Comparison of ENCODE assay signal across 31 mouse cellular contexts in genomic region chr4:109472566-109472965, GRCm38 (mm10). TPM values are rescaled to one million over a fixed set of nuclear protein-coding genes. Genes with fewer than 3 reads are reported as not detected.
DNase-seq lines count a peak whose midpoint lies in the region; ATAC-seq lines count a peak whose summit lies in the region.
"Had no signal": no experiment of that assay in that cellular context is flagged by ENCODE, and none has a peak within 500 bp of the region (broad histone marks: within the 10 kb centered on the region; RNA-seq: fewer than 3 reads in every experiment).

No protein-coding gene starts in this region.

- no peak overlapping the region for H3K9ac ChIP-seq in heart, embryonic 11.5 days (ENCODE audit: low read depth, low read length)
- H3K9ac ChIP-seq: embryonic facial prominence, embryonic 15.5 days; forebrain, postnatal 0 days; heart, embryonic 15.5 days; hindbrain, embryonic 14.5 days; midbrain, embryonic 12.5 days had no signal

- peaks cover 61% of the 10 kb centered on the region for H3K36me3 ChIP-seq in erythroblast, embryonic 14.5 days (ENCODE audit: control insufficient read depth)
- peaks cover 41% of the 10 kb centered on the region for H3K36me3 ChIP-seq in megakaryocyte, embryonic 14.5 days (replicated peaks; ENCODE audit: low read length)
- H3K36me3 ChIP-seq in forebrain, embryonic 10.5 days (replicated peaks) = peaks cover 16% of the 10 kb centered on the region
- 0 out of 2 replicates have a peak, but pooled peaks cover 4% of the 10 kb centered on the region for H3K36me3 ChIP-seq in heart, embryonic 11.5 days (ENCODE audit: control insufficient read depth, insufficient read depth, low read length)

- H3K4me1 ChIP-seq in erythroblast, embryonic 14.5 days (ENCODE audit: control insufficient read depth) = peaks cover 82% of the 10 kb centered on the region
- H3K4me1 ChIP-seq in megakaryocyte, embryonic 14.5 days = peaks cover 65% of the 10 kb centered on the region
- H3K4me1 ChIP-seq in forebrain, embryonic 10.5 days = peaks cover 12% of the 10 kb centered on the region
- H3K4me1 ChIP-seq in heart, embryonic 11.5 days (ENCODE audit: control insufficient read depth, insufficient read depth, low read length) = peaks cover 5% of the 10 kb centered on the region; the same call in 1 of the 2 replicates

- H3K9me3 ChIP-seq in erythroblast, embryonic 14.5 days (ENCODE audit: control insufficient read depth, low read length) = no peaks in the 10 kb centered on the region
- H3K9me3 ChIP-seq in megakaryocyte, embryonic 14.5 days = no peaks in the 10 kb centered on the region
- no peaks in the 10 kb centered on the region for H3K9me3 ChIP-seq in forebrain, embryonic 10.5 days
- no peaks in the 10 kb centered on the region for H3K9me3 ChIP-seq in heart, embryonic 11.5 days (replicated peaks; ENCODE audit: control insufficient read depth, low read length)
- H3K9me3 ChIP-seq: embryonic facial prominence, embryonic 15.5 days; heart, embryonic 15.5 days; limb, embryonic 10.5 days; midbrain, embryonic 12.5 days had no signal

- WGBS in forebrain, embryonic 10.5 days = 95% methylated on average over 3 of the region's 3 CpGs
- 85% methylated on average over 3 of the region's 3 CpGs for WGBS in heart, embryonic 11.5 days (ENCODE audit: insufficient replicate concordance)

- no peak for ATAC-seq in erythroblast, adult 5-6 weeks (replicated peaks; ENCODE audit: low FRiP score, poor library complexity, severe bottlenecking)
- ATAC-seq in megakaryocyte, adult 5-6 weeks (ENCODE audit: poor library complexity, severe bottlenecking) = no peak
- ATAC-seq in heart, embryonic 11.5 days (replicated peaks; ENCODE audit: insufficient number of reproducible peaks, low FRiP score, low TSS enrichment) = no peak
- ATAC-seq: forebrain, postnatal 0 days; inflammation-experienced regulatory T-cells, adult 6 months had no signal

- no peak overlapping the region for H3K4me2 ChIP-seq in heart, embryonic 11.5 days
- H3K4me2 ChIP-seq: embryonic facial prominence, embryonic 15.5 days; heart, embryonic 15.5 days; hindbrain, embryonic 14.5 days; midbrain, embryonic 12.5 days had no signal

- H3K4me3 ChIP-seq in erythroblast, embryonic 14.5 days (replicated peaks) = peak overlapping the region; percentile 78
- peak overlapping the region; percentile 77 for H3K4me3 ChIP-seq in megakaryocyte, embryonic 14.5 days (replicated peaks)
- H3K4me3 ChIP-seq in forebrain, embryonic 10.5 days = no peak overlapping the region
- H3K4me3 ChIP-seq in heart, embryonic 11.5 days (ENCODE audit: low read depth, low read length) = no peak overlapping the region
- H3K4me3 ChIP-seq: embryonic facial prominence, embryonic 15.5 days; heart, embryonic 15.5 days; limb, embryonic 10.5 days; midbrain, embryonic 12.5 days had no signal

- peak; percentile 12 to 32 for DNase-seq in kidney, adult 8-10 months
- no peak for DNase-seq in kidney, postnatal 4 days
- DNase-seq in forebrain, embryonic 10.5 days (ENCODE audit: extremely low spot score, low spot score) = no peak
- DNase-seq: adrenal gland, postnatal 14 days; cerebellum, adult 9-10 months; forebrain, postnatal 0 days; gastrocnemius, postnatal 36 days; heart, postnatal 36 days; lung, adult 18-20 months; lung, postnatal 10 days; thymus, adult 2 months; thymus, postnatal 4 days had no signal

- H3K27ac ChIP-seq in forebrain, embryonic 10.5 days = no peak overlapping the region
- no peak overlapping the region for H3K27ac ChIP-seq in heart, embryonic 11.5 days (ENCODE audit: low read depth, low read length)
- H3K27ac ChIP-seq: embryonic facial prominence, embryonic 15.5 days; heart, embryonic 15.5 days; hindbrain, embryonic 14.5 days; limb, embryonic 10.5 days; midbrain, embryonic 12.5 days had no signal

- peaks cover 1% of the 10 kb centered on the region for H3K27me3 ChIP-seq in erythroblast, embryonic 14.5 days (ENCODE audit: control insufficient read depth)
- H3K27me3 ChIP-seq in megakaryocyte, embryonic 14.5 days (replicated peaks) = no peaks in the 10 kb centered on the region
- H3K27me3 ChIP-seq in forebrain, embryonic 10.5 days (ENCODE audit: poor library complexity, severe bottlenecking) = no peaks in the 10 kb centered on the region
- H3K27me3 ChIP-seq in heart, embryonic 11.5 days (ENCODE audit: control insufficient read depth, insufficient read depth, low read length) = no peaks in the 10 kb centered on the region
- H3K27me3 ChIP-seq: embryonic facial prominence, embryonic 15.5 days; heart, embryonic 15.5 days; midbrain, embryonic 12.5 days had no signal

RNA-seq across cellular contexts. Expression of gene Rnf11, which starts 12.0 kb away (rescaled TPM):
- polyA plus RNA-seq in erythroblast, embryonic 14.5 days (2012) = 23.6 and 24.5 TPM in 2 replicates
- total RNA-seq in erythroblast, adult 5-6 weeks (2015; ENCODE audit: low replicate concordance) = 174 and 177 TPM in 2 replicates
- total RNA-seq in erythroblast, adult 5-6 weeks (2017; ENCODE audit: low replicate concordance) = 241 and 315 TPM in 2 replicates
- polyA plus RNA-seq in megakaryocyte, embryonic 14.5 days (2012; ENCODE audit: insufficient read depth, low replicate concordance) = 38.6 and 84.7 TPM in 2 replicates
- total RNA-seq in megakaryocyte, adult 5-6 weeks (2015) = 27.2 and 28.8 TPM in 2 replicates
- 27.6 and 31.5 TPM in 2 replicates for total RNA-seq in megakaryocyte, adult 5-6 weeks (2017)
- 20.6 and 21.0 TPM in 2 replicates for polyA plus RNA-seq in forebrain, embryonic 10.5 days (2016; fragmentation: Nextera tagmentation; extraction: Ambion mirVana)
- polyA plus RNA-seq in heart, embryonic 11.5 days (2014; fragmentation: Nextera tagmentation; extraction: Ambion mirVana) = 47.1 and 47.8 TPM in 2 replicates

RNA-seq across cellular contexts. Expression of gene 4930522H14Rik, which starts 58.5 kb away (rescaled TPM):
- not detected in 2 replicates for polyA plus RNA-seq in erythroblast, embryonic 14.5 days (2012)
- total RNA-seq in erythroblast, adult 5-6 weeks (2015; ENCODE audit: low replicate concordance) = not detected in 2 replicates
- not detected in 2 replicates for total RNA-seq in erythroblast, adult 5-6 weeks (2017; ENCODE audit: low replicate concordance)
- polyA plus RNA-seq in megakaryocyte, embryonic 14.5 days (2012; ENCODE audit: insufficient read depth, low replicate concordance) = not detected in 2 replicates
- total RNA-seq in megakaryocyte, adult 5-6 weeks (2015) = not detected in 2 replicates
- 1.2 TPM in 1 of 2 replicates, not detected in the other for total RNA-seq in megakaryocyte, adult 5-6 weeks (2017)
- polyA plus RNA-seq in forebrain, embryonic 10.5 days (2016; fragmentation: Nextera tagmentation; extraction: Ambion mirVana) = not detected in 2 replicates
- polyA plus RNA-seq in heart, embryonic 11.5 days (2014; fragmentation: Nextera tagmentation; extraction: Ambion mirVana) = not detected in 2 replicates
- total RNA-seq: adrenal gland, postnatal 14 days; common myeloid progenitor, adult 5-6 weeks; gastrocnemius, postnatal 36 days; heart, adult 8-10 months; heart, postnatal 36 days; layer of hippocampus, adult 18-20 months; layer of hippocampus, postnatal 14 days; left cerebral cortex, adult 8-10 months; neutrophil, adult 5-6 weeks had no signal
- polyA plus RNA-seq: embryonic facial prominence, embryonic 15.5 days; forebrain, embryonic 11.5 days; forebrain, postnatal 0 days; heart, embryonic 15.5 days; hindbrain, embryonic 14.5 days; inflammation-experienced regulatory T-cells, adult 6 months; limb, embryonic 10.5 days; midbrain, embryonic 12.5 days; stomach, embryonic 16.5 days; thymus, adult 2 months had no signal

Comparison
In these comparisons a context has a peak if more than half of its experiments do, and no peak if none do; other contexts are left out.
1. DNase-seq: peak in kidney, adult 8-10 months (2 of 2); none in kidney, postnatal 4 days (0 of 2) and forebrain, embryonic 10.5 days (single experiment).
2. H3K4me3 ChIP-seq: peak in erythroblast, embryonic 14.5 days (single experiment) and megakaryocyte, embryonic 14.5 days (single experiment); none in forebrain, embryonic 10.5 days (single experiment) and heart, embryonic 11.5 days (single experiment).